9 mouse cellular contexts compared by ENCODE assay signal in genomic region chr10:60778542-60778941, GRCm38 (mm10). TPM values are rescaled to one million over a fixed set of nuclear protein-coding genes. Genes with fewer than 3 reads are reported as not detected.
A peak's percentile ranks its signal among the peaks of the same experiment; 100 is the strongest.
DNase-seq lines count a peak whose midpoint lies in the region; ATAC-seq and TF ChIP-seq lines count a peak whose summit lies in the region.
"Had no signal": no experiment of that assay in that cellular context is flagged by ENCODE, and none has a peak within 500 bp of the region (broad histone marks: within the 10 kb centered on the region; RNA-seq: fewer than 3 reads in every experiment).

No protein-coding gene starts in this region.

- intact Hi-C loops in heart, postnatal 14 days (cut with DNase I): loop anchor here (5.0 kb wide), 2 partner anchors 204 to 289 kb away; no protein-coding TSS in a partner anchor

- no peak for TF ChIP-seq EP300 in ES-Bruce4 (IDR thresholded peaks at IDR 0.05; ENCODE audit: insufficient read depth, low read depth, low read length)

- WGBS in heart, embryonic 10.5 days: 75% methylated on average over 12 of the region's 12 CpGs
- 75% methylated on average over 12 of the region's 12 CpGs for whole genome bisulfite sequencing in hindbrain, embryonic 11.5 days
- 70% methylated on average over 12 of the region's 12 CpGs for WGBS in limb, embryonic 11.5 days
- WGBS in neural tube, embryonic 13.5 days: 71% methylated on average over 12 of the region's 12 CpGs

- H3K27ac ChIP-seq in heart, embryonic 10.5 days: no peak overlapping the region
- H3K27ac ChIP-seq in ES-Bruce4 (ENCODE audit: insufficient read depth, low read length): no peak overlapping the region
- H3K27ac ChIP-seq in hindbrain, embryonic 11.5 days (ENCODE audit: low read depth, low read length): no peak overlapping the region
- H3K27ac ChIP-seq in limb, embryonic 11.5 days (replicated peaks; ENCODE audit: low read depth, low read length): no peak overlapping the region
- H3K27ac ChIP-seq in neural tube, embryonic 13.5 days (replicated peaks): no peak overlapping the region

- H3K36me3 ChIP-seq in heart, embryonic 10.5 days: peaks cover 86% of the 10 kb centered on the region
- no peaks in the 10 kb centered on the region for H3K36me3 ChIP-seq in ES-Bruce4 (ENCODE audit: control insufficient read depth, insufficient read depth, low read length, poor library complexity, severe bottlenecking)
- H3K36me3 ChIP-seq in hindbrain, embryonic 11.5 days (ENCODE audit: control insufficient read depth, insufficient read depth, low read length): no peaks in the 10 kb centered on the region
- peaks cover 10% of the 10 kb centered on the region; the same call in 1 of the 2 replicates for H3K36me3 ChIP-seq in limb, embryonic 11.5 days (ENCODE audit: control insufficient read depth, insufficient read depth, low read length)
- peaks cover 4% of the 10 kb centered on the region; the same call in 1 of the 2 replicates for H3K36me3 ChIP-seq in neural tube, embryonic 13.5 days

- no peak overlapping the region for H3K4me2 ChIP-seq in hindbrain, embryonic 11.5 days (replicated peaks; ENCODE audit: low read depth, low read length)
- H3K4me2 ChIP-seq in limb, embryonic 11.5 days (ENCODE audit: low read depth, severe bottlenecking): no peak overlapping the region
- H3K4me2 ChIP-seq in neural tube, embryonic 13.5 days: no peak overlapping the region

- peak; percentile 67 for TF ChIP-seq CTCF in ES-Bruce4 (IDR thresholded peaks at IDR 0.05; ENCODE audit: low read depth, low read length)

- peak; percentile 43 to 64 for DNase-seq in heart, postnatal 14 days
- no peak for DNase-seq in heart, embryonic 10.5 days (ENCODE audit: low spot score)
- peak; percentile 47 to 51 for DNase-seq in cerebellum, postnatal 36 days
- peak; percentile 76 for DNase-seq in hindbrain, embryonic 11.5 days (ENCODE audit: low spot score)
- DNase-seq in limb, embryonic 11.5 days (ENCODE audit: low spot score): peak; percentile 68
- no peak for DNase-seq in urinary bladder, adult 2 months (ENCODE audit: low spot score)

- H3K27me3 ChIP-seq in heart, embryonic 10.5 days (ENCODE audit: insufficient read depth, poor library complexity, severe bottlenecking): no peaks in the 10 kb centered on the region
- no peaks in the 10 kb centered on the region for H3K27me3 ChIP-seq in ES-Bruce4 (ENCODE audit: control insufficient read depth, insufficient read depth, low read length, poor library complexity, severe bottlenecking)
- no peaks in the 10 kb centered on the region; the same call in 1 of the 2 replicates for H3K27me3 ChIP-seq in hindbrain, embryonic 11.5 days (ENCODE audit: control insufficient read depth, insufficient read depth, low read length)
- no peaks in the 10 kb centered on the region for H3K27me3 ChIP-seq in limb, embryonic 11.5 days (ENCODE audit: control insufficient read depth, insufficient read depth, low read length)
- H3K27me3 ChIP-seq in neural tube, embryonic 13.5 days: peaks cover 10% of the 10 kb centered on the region

- H3K9ac ChIP-seq in ES-Bruce4 (ENCODE audit: low read depth, poor library complexity, severe bottlenecking): no peak overlapping the region
- no peak overlapping the region for H3K9ac ChIP-seq in hindbrain, embryonic 11.5 days (ENCODE audit: low read depth, low read length)
- no peak overlapping the region for H3K9ac ChIP-seq in limb, embryonic 11.5 days (ENCODE audit: low read length)
- no peak overlapping the region for H3K9ac ChIP-seq in neural tube, embryonic 13.5 days

- peak; percentile 23; the same call in 1 of the 2 replicates for ATAC-seq in hindbrain, embryonic 11.5 days (ENCODE audit: low FRiP score)
- ATAC-seq in limb, embryonic 11.5 days (ENCODE audit: insufficient number of reproducible peaks, low FRiP score, low TSS enrichment, low read depth): no peak
- ATAC-seq in neural tube, embryonic 13.5 days (ENCODE audit: low read depth): peak; percentile 16; the same call in 1 of the 2 replicates

- H3K9me3 ChIP-seq in heart, embryonic 10.5 days: no peaks in the 10 kb centered on the region
- H3K9me3 ChIP-seq in ES-Bruce4 (replicated peaks; ENCODE audit: control insufficient read depth, insufficient read depth, low read length, poor library complexity, severe bottlenecking): no peaks in the 10 kb centered on the region
- H3K9me3 ChIP-seq in hindbrain, embryonic 11.5 days (ENCODE audit: control insufficient read depth, low read length): no peaks in the 10 kb centered on the region
- H3K9me3 ChIP-seq in limb, embryonic 11.5 days (ENCODE audit: control insufficient read depth, low read length): no peaks in the 10 kb centered on the region
- H3K9me3 ChIP-seq in neural tube, embryonic 13.5 days: no peaks in the 10 kb centered on the region

- no peak overlapping the region for H3K4me3 ChIP-seq in heart, embryonic 10.5 days
- no peak overlapping the region for H3K4me3 ChIP-seq in ES-Bruce4 (ENCODE audit: low read depth, low read length)
- H3K4me3 ChIP-seq in hindbrain, embryonic 11.5 days (ENCODE audit: low read depth, low read length): no peak overlapping the region
- no peak overlapping the region for H3K4me3 ChIP-seq in limb, embryonic 11.5 days (ENCODE audit: low read depth, low read length)
- no peak overlapping the region for H3K4me3 ChIP-seq in neural tube, embryonic 13.5 days

- TF ChIP-seq POLR2A in ES-Bruce4 (IDR thresholded peaks at IDR 0.05; ENCODE audit: insufficient read depth, low read length): no peak

- peaks cover 31% of the 10 kb centered on the region for H3K4me1 ChIP-seq in heart, embryonic 10.5 days
- peaks cover 7% of the 10 kb centered on the region for H3K4me1 ChIP-seq in ES-Bruce4 (ENCODE audit: control insufficient read depth, insufficient read depth, low read length)
- H3K4me1 ChIP-seq in hindbrain, embryonic 11.5 days (replicated peaks; ENCODE audit: control insufficient read depth, insufficient read depth, low read length): no peaks in the 10 kb centered on the region
- H3K4me1 ChIP-seq in limb, embryonic 11.5 days (ENCODE audit: control insufficient read depth, insufficient read depth, low read length): no peaks in the 10 kb centered on the region
- peaks cover 17% of the 10 kb centered on the region for H3K4me1 ChIP-seq in neural tube, embryonic 13.5 days (replicated peaks)

RNA-seq across cellular contexts. Expression of gene Slc29a3, which starts 25.9 kb away (rescaled TPM):
- 1 to 10 TPM; 6.1 to 7.4 TPM for total RNA-seq in heart, postnatal 14 days (2021)
- 5.7 and 6.3 TPM in 2 replicates for polyA plus RNA-seq in heart, embryonic 10.5 days (2016; fragmentation: Nextera tagmentation; extraction: Ambion mirVana)
- 8.2 and 8.7 TPM in 2 replicates for polyA plus RNA-seq in ES-Bruce4 (2011; ENCODE audit: insufficient read depth, insufficient read length, low read depth, missing spikeins)
- 7.2 and 7.7 TPM in 2 replicates for polyA plus RNA-seq in hindbrain, embryonic 11.5 days (2014; fragmentation: Nextera tagmentation; extraction: Ambion mirVana)
- 6.4 and 6.8 TPM in 2 replicates for polyA plus RNA-seq in limb, embryonic 11.5 days (2014; fragmentation: Nextera tagmentation; extraction: Ambion mirVana)
- polyA plus RNA-seq in neural tube, embryonic 13.5 days (2015; fragmentation: Nextera tagmentation; extraction: Ambion mirVana): 11.8 and 12.9 TPM in 2 replicates
- polyA plus RNA-seq in urinary bladder, adult 2 months (2012; rRNA removed): 5.5 and 7.8 TPM in 2 replicates

RNA-seq across cellular contexts. Expression of gene Unc5b, which starts 52.8 kb away (rescaled TPM):
- 10 to 100 TPM; 24.0 to 25.1 TPM for total RNA-seq in heart, postnatal 14 days (2021)
- polyA plus RNA-seq in heart, embryonic 10.5 days (2016; fragmentation: Nextera tagmentation; extraction: Ambion mirVana): 17.9 and 18.8 TPM in 2 replicates
- 36.7 and 43.2 TPM in 2 replicates for polyA plus RNA-seq in ES-Bruce4 (2011; ENCODE audit: insufficient read depth, insufficient read length, low read depth, missing spikeins)
- 2.3 TPM in 2 replicates for polyA plus RNA-seq in hindbrain, embryonic 11.5 days (2014; fragmentation: Nextera tagmentation; extraction: Ambion mirVana)
- 10.2 and 10.6 TPM in 2 replicates for polyA plus RNA-seq in limb, embryonic 11.5 days (2014; fragmentation: Nextera tagmentation; extraction: Ambion mirVana)
- polyA plus RNA-seq in neural tube, embryonic 13.5 days (2015; fragmentation: Nextera tagmentation; extraction: Ambion mirVana): 2.6 and 2.9 TPM in 2 replicates
- 17.5 and 28.8 TPM in 2 replicates for polyA plus RNA-seq in urinary bladder, adult 2 months (2012; rRNA removed)
- total RNA-seq: neutrophil, adult 5-6 weeks had no signal

Comparison
In these comparisons a context has a peak if more than half of its experiments do, and no peak if none do; other contexts are left out.
1. DNase-seq: peak in heart, postnatal 14 days (2 of 2), cerebellum, postnatal 36 days (2 of 2), hindbrain, embryonic 11.5 days (single experiment) and limb, embryonic 11.5 days (single experiment); none in heart, embryonic 10.5 days (single experiment) and urinary bladder, adult 2 months (single experiment).